Mouse (Mus musculus) heart, embryonic 12.5 days (tissue): ENCODE results near the gene Sco1. TPM values are rescaled to one million over a fixed set of nuclear protein-coding genes. Genes with fewer than 3 reads are reported as not detected.

Experiments used
- microRNA-seq: library from miRNA; unstranded; fragments of <30 nt; microRNA quantifications from one replicate; pipeline ENCODE4, GENCODE M21; 2017
- polyA plus RNA-seq: library from polyadenylated mRNA; unstranded; fragments of >200 nt; fragmentation: Nextera tagmentation; extraction: Ambion mirVana; gene quantifications from 2 replicates; pipeline ENCODE4 v1.2.1, GENCODE M21; 2016

Gene Sco1
- polyA plus RNA-seq, 1 experiment from 2014 or later, result 24.3 TPM

Small RNAs within 50 kb of the gene (microRNA-seq; reads per million reads assigned to microRNA genes)
- gene Mir6923, result not detected

Other genes starting within 250 kb of the Sco1 start
- gene Pirt, start 140.7 kb upstream of the Sco1 start, polyA plus RNA-seq, result 14.4 and 14.5 TPM in 2 replicates
- gene Tmem238l, start 96.0 kb upstream of the Sco1 start, polyA plus RNA-seq, result 0.28 TPM in 1 of 2 replicates, not detected in the other
- 1.3 TPM in 2 replicates for gene Tmem220, start 27.5 kb upstream of the Sco1 start, polyA plus RNA-seq
- gene Adprm, start 76 bp upstream of the Sco1 start, polyA plus RNA-seq, result 20.1 and 21.2 TPM in 2 replicates
- gene Myh3, start 25.6 kb downstream of the Sco1 start, polyA plus RNA-seq, result 0.47 and 0.55 TPM in 2 replicates
- not detected in 2 replicates for gene Myh2, start 118.4 kb downstream of the Sco1 start, polyA plus RNA-seq
- 0.08 and 0.09 TPM in 2 replicates for gene Myh1, start 147.4 kb downstream of the Sco1 start, polyA plus RNA-seq
- gene Myh4, start 185.4 kb downstream of the Sco1 start, polyA plus RNA-seq, result not detected in 2 replicates
- gene Myh8, start 224.5 kb downstream of the Sco1 start, polyA plus RNA-seq, result 0.21 and 0.29 TPM in 2 replicates